Mouse (Mus musculus) MEL-GATA-1-ER (cell line): ENCODE data around the gene Apopt1.

Experiments
- DNase-seq: peaks from one replicate; pipeline ENCODE4 v3.0.0-alpha.2; 2012; ENCODE audit warnings: low read depth; ENCODE audit errors: extremely low read depth

Apopt1 gene

GRCm38 (mm10) chr12:111743981-111744423 is 30.9 kb downstream of the Apopt1 start:
- DNase-seq = no peak

- no peak for DNase-seq
These were observed 32.2 kb downstream of the Apopt1 start for GRCm38 (mm10) chr12:111745274-111745673.

GRCm38 (mm10) chr12:111746091-111746490 is 33.0 kb downstream of the Apopt1 start:
- DNase-seq = peak; percentile 51

GRCm38 (mm10) chr12:111747421-111747820 is 34.4 kb downstream of the Apopt1 start:
- no peak for DNase-seq

GRCm38 (mm10) chr12:111750739-111751138 is 37.7 kb downstream of the Apopt1 start:
- DNase-seq = no peak

- DNase-seq = no peak
These were observed 39.4 kb downstream of the Apopt1 start for GRCm38 (mm10) chr12:111752491-111752890.

- no peak for DNase-seq
These were observed 40.3 kb downstream of the Apopt1 start for GRCm38 (mm10) chr12:111753347-111753746.

- no peak for DNase-seq
These were observed 41.6 kb downstream of the Apopt1 start for GRCm38 (mm10) chr12:111754710-111755109.

GRCm38 (mm10) chr12:111755231-111755630 is 42.2 kb downstream of the Apopt1 start:
- DNase-seq = no peak

- DNase-seq = no peak
These were observed 43.1 kb downstream of the Apopt1 start for GRCm38 (mm10) chr12:111756082-111756697.

- DNase-seq = no peak
These were observed 43.6 kb downstream of the Apopt1 start for GRCm38 (mm10) chr12:111756698-111757082.

GRCm38 (mm10) chr12:111757561-111758325 is 44.7 kb downstream of the Apopt1 start:
- DNase-seq = no peak

GRCm38 (mm10) chr12:111758381-111759175 is 45.5 kb downstream of the Apopt1 start, which contains the start of gene Klc1:
TSS of gene Klc1 (plus strand) at chr12:111758849.
- no peak for DNase-seq

GRCm38 (mm10) chr12:111759176-111760061 is 46.4 kb downstream of the Apopt1 start:
- no peak for DNase-seq

- DNase-seq = no peak
These were observed 47.3 kb downstream of the Apopt1 start for GRCm38 (mm10) chr12:111760306-111760908.

- no peak for DNase-seq
These were observed 49.7 kb downstream of the Apopt1 start for GRCm38 (mm10) chr12:111762620-111763280.

GRCm38 (mm10) chr12:111766313-111767236 is 53.5 kb downstream of the Apopt1 start:
- no peak for DNase-seq

GRCm38 (mm10) chr12:111768322-111768928 is 55.4 kb downstream of the Apopt1 start:
- DNase-seq = no peak
